Mouse (Mus musculus) limb, embryonic 13.5 days (tissue): Measurements from ENCODE around the gene Xrra1. TPM values are rescaled to one million over a fixed set of nuclear protein-coding genes. Genes with fewer than 3 reads are reported as not detected.

Experiments used
- ATAC-seq: fragments of 200-750 bp; cut with Nextera tagmentation; 2 replicates; pipeline ENCODE4 v1.8.0; 2017; ENCODE audit warnings: low read depth, moderate number of reproducible peaks, moderate TSS enrichment; ENCODE audit not compliant: low FRiP score
- H3K27ac ChIP-seq: fragments of 300-500 bp; sonication (generic); 2 replicates; pipeline ENCODE4 v1.5.1; 2015; ENCODE audit warnings: inconsistent platforms, mild to moderate bottlenecking, moderate library complexity
- H3K27me3 ChIP-seq: fragments of 300-500 bp; sonication (generic); 2 replicates; pipeline ENCODE4 v1.6.1; 2015; ENCODE audit warnings: mild to moderate bottlenecking, inconsistent platforms
- H3K36me3 ChIP-seq: fragments of 300-500 bp; sonication (generic); 2 replicates; pipeline ENCODE4 v1.6.1; 2015; ENCODE audit warnings: inconsistent platforms, mild to moderate bottlenecking, moderate library complexity
- H3K4me1 ChIP-seq: fragments of 300-500 bp; sonication (generic); 2 replicates; pipeline ENCODE4 v1.6.1; 2015; ENCODE audit warnings: inconsistent platforms
- H3K4me2 ChIP-seq: fragments of 300-500 bp; sonication (generic); replicated peaks from 2 replicates; pipeline ENCODE4 v1.6.1; 2015; ENCODE audit warnings: inconsistent platforms, mild to moderate bottlenecking, moderate library complexity
- H3K4me3 ChIP-seq: fragments of 300-500 bp; sonication (generic); 2 replicates; pipeline ENCODE4 v1.5.1; 2015; ENCODE audit warnings: moderate library complexity, mild to moderate bottlenecking, inconsistent platforms
- H3K9ac ChIP-seq: fragments of 300-500 bp; sonication (generic); 2 replicates; pipeline ENCODE4 v1.6.1; 2015; ENCODE audit warnings: mild to moderate bottlenecking, inconsistent platforms
- H3K9me3 ChIP-seq: fragments of 300-500 bp; sonication (generic); 2 replicates; pipeline ENCODE4 v1.6.1; 2016; ENCODE audit warnings: inconsistent platforms
- WGBS: fragments of 180-500 bp; shearing (Covaris S2); methylation state at CpG from one replicate; pipeline ENCODE4 v1.1.7; 2015; 5-methylcytosine and 5-hydroxymethylcytosine counted together
- polyA plus RNA-seq: library from polyadenylated mRNA; unstranded; fragments of >200 nt; fragmentation: Nextera tagmentation; extraction: Ambion mirVana; gene quantifications from 2 replicates; pipeline ENCODE4 v1.2.1, GENCODE M21; 2015

Gene Xrra1
- polyA plus RNA-seq, 1 experiment from 2014 or later, result 0.27 TPM

DNA sequence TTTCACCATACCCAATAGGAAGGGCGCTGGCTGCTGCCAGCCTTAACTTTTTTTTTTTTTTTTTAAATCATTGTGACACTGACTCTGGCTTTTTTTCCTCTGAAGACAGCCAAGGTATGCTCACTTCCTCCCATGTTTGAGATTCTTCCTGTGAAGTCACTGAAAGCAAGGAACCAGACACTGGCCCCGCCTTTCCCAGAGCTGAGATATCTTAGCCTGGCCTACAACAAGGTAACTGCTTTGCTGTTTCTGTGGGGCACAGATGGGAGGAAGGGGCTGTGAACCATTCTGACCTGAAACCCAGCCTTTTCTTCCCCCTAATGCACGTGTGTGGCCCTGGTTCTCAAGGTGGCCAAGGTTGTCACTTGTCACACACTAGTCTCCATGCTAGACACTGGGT, 47.4 kb downstream of the Xrra1 start:
- Histone ChIP-seq H3K4me3 (no peak overlapping the region), H3K9me3 (0 out of 2 replicates have a peak, but pooled peaks cover 4% of the 10 kb centered on the region), H3K4me1 (peaks cover 8% of the 10 kb centered on the region), H3K27ac (no peak overlapping the region), H3K27me3 (no peaks in the 10 kb centered on the region), H3K36me3 (no peaks in the 10 kb centered on the region), H3K9ac (no peak overlapping the region), H3K4me2 (no peak overlapping the region)
- ATAC-seq, result no peak
- WGBS, result 87% methylated on average over 3 of the region's 3 CpGs

DNA sequence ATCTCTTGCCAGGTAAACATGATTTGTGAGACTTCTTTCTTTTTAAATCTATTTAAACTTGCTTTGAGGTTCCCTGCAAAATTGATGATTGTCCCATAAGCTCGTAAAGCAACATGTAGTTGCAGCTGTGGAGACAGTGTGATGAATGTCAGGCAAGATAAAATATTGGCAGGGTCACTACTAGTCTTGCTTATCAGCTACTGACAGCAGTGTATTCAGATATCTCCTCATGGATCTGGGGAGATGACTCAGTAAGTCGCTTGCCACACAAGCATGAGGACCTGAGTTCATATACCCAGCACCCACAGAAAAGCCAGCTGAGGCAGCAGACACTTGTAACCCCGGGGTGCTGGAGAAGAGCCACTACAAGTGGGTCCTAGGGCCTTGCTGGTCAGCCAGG, 48.5 kb downstream of the Xrra1 start:
- no peak overlapping the region for H3K27ac ChIP-seq
- no peaks in the 10 kb centered on the region for H3K36me3 ChIP-seq
- no peaks in the 10 kb centered on the region for H3K27me3 ChIP-seq
- no peak overlapping the region for H3K4me2 ChIP-seq
- H3K9ac ChIP-seq, result no peak overlapping the region
- 76% methylated on average over 3 of the region's 3 CpGs for WGBS
- peaks cover 8% of the 10 kb centered on the region for H3K4me1 ChIP-seq
- no peak for ATAC-seq
- 0 out of 2 replicates have a peak, but pooled peaks cover 4% of the 10 kb centered on the region for H3K9me3 ChIP-seq
- H3K4me3 ChIP-seq, result no peak overlapping the region

DNA sequence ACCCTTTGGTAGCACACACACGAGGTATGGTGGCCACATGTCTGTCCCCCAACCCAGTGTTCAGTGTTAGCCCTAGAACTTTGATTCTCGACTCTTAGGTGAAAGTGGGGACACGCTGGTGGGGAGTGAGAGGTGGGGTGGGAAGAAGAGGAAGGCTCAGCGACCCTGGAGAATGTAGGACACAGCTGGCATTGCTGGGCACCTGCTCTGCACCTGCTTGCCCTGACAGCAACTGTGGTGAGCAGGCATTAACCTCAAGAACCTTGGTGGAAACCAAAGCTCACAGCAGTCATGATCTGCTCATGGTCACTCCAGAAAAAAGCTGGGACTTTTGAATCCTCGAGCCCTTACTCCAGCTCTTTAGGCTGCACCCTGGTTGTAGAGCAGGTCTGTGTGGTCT, 52.1 kb downstream of the Xrra1 start:
- no peak overlapping the region for H3K4me3 ChIP-seq
- no peak overlapping the region for H3K9ac ChIP-seq
- peaks cover 10% of the 10 kb centered on the region for H3K27me3 ChIP-seq
- no peaks in the 10 kb centered on the region for H3K36me3 ChIP-seq
- 0 out of 2 replicates have a peak, but pooled peaks cover 4% of the 10 kb centered on the region for H3K9me3 ChIP-seq
- H3K4me2 ChIP-seq, result no peak overlapping the region
- peaks cover 3% of the 10 kb centered on the region; the same call in 1 of the 2 replicates for H3K4me1 ChIP-seq
- H3K27ac ChIP-seq, result no peak overlapping the region
- ATAC-seq, result no peak
- WGBS, result 77% methylated on average over 5 of the region's 5 CpGs

DNA sequence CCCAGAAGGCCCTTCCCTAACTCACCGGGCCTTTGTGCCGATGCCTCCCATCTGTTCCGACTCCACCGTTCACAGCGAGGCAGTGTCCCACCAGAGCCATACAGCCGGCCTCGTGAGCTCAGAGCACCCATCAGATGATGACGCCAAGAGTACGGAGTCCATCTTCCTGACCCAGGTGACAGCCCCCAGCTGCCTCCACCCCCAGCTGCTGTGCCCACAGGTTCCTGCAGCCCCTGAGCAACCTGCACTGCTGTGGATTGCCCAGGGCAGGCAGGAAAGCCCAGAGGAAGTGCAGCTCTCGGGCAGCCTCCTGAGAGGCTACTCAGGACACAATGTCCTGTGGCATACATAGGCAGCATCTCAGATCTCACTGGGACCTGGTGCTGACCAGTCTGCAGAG, 55.4 kb downstream of the Xrra1 start:
- Histone ChIP-seq H3K9me3 (0 out of 2 replicates have a peak, but pooled peaks cover 4% of the 10 kb centered on the region), H3K4me1 (peaks cover 23% of the 10 kb centered on the region), H3K4me3 (no peak overlapping the region), H3K27me3 (peaks cover 43% of the 10 kb centered on the region), H3K9ac (no peak overlapping the region), H3K36me3 (0 out of 2 replicates have a peak, but pooled peaks cover 4% of the 10 kb centered on the region), H3K27ac (no peak overlapping the region), H3K4me2 (no peak overlapping the region)
- ATAC-seq, result no peak
- WGBS, result 86% methylated on average over 10 of the region's 10 CpGs

DNA sequence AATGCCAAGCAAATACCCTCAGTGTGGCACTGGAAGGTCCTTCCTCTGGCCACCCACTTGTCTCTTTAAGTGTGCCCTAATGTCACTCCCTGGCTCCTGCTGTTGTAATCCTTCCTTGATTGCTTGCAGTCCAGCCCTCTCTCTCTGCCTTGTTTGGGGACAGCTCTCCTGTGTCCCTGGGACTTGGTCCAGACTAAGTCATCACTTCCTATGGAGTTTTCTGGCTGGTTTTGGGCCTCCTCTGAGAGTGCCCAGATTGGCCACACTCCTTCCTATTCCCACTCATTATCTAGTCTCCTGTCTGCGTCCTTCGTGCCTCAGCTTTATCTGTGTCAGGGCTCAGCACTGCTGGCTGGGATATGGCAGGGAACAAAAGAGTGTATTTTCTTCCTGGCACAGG, 56.6 kb downstream of the Xrra1 start:
- no peak for ATAC-seq
- WGBS, result 88% methylated on average over 2 of the region's 2 CpGs
- H3K9me3 ChIP-seq, result 0 out of 2 replicates have a peak, but pooled peaks cover 2% of the 10 kb centered on the region
- H3K36me3 ChIP-seq, result peaks cover 16% of the 10 kb centered on the region
- no peak overlapping the region for H3K4me2 ChIP-seq
- H3K27me3 ChIP-seq, result peaks cover 46% of the 10 kb centered on the region
- H3K4me1 ChIP-seq, result peaks cover 23% of the 10 kb centered on the region
- H3K27ac ChIP-seq, result no peak overlapping the region
- no peak overlapping the region for H3K9ac ChIP-seq
- H3K4me3 ChIP-seq, result no peak overlapping the region

DNA sequence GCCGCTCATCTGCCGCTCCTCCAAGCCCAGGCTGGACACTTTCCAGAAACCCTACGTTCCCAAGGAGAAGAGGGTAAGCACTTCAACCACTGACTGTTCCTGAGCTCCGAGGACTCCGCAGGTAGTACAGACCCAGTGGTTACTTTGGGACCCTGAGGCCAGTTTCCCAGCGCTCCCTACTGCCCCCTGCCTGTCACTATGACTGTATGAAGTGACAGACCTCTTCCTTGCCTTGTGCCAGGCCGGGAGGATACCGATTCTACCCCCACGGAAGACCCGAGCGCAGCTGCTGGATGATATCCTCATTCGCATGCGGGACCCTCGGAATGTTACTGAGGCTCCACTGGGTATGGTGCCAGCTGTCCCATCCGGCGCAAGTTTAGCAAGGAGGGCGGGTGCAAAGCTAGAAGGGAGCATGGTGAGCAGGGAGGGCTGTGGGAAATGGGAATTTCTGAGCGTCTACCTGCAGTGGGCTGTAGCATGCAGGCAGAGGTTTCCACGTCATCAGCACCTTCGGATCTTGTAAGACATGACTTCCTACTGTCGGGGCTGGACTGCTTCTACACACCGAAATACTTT, 57.9 kb downstream of the Xrra1 start:
- Histone ChIP-seq H3K27me3 (peaks cover 46% of the 10 kb centered on the region), H3K4me1 (peaks cover 23% of the 10 kb centered on the region), H3K4me2 (peak overlapping the region; percentile 86), H3K9ac (peak overlapping the region; percentile 69), H3K9me3 (no peaks in the 10 kb centered on the region), H3K27ac (no peak overlapping the region), H3K4me3 (peak overlapping the region; percentile 44), H3K36me3 (peaks cover 26% of the 10 kb centered on the region)
- 9% methylated on average over 22 of the region's 22 CpGs for WGBS
- peak; percentile 60 for ATAC-seq

DNA sequence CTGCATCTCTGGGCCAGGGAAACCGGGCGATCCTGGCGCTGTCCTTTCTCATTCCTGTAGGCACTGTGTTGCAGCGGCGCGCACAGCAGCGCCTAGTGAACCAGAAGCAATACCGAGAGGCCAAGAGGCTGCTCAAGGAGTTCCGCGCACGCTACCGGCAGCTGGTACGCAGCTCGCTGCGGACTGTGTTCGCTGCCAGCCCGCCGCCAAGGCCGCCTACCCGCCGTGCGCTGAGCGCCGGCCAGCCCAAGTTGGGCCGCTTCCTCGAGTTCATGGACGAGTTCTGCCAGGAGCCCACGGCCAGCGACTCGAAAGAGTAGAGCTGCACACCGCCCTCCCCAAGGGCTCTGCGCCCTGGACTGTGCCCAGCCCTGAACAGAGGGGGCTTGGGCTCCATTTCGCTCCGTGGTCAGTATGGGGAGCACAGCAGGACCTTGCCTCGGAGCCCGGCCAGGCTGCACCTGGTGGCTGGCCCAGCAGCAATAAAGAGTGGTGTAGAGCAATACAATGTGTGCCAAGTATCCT, 58.5 kb downstream of the Xrra1 start:
- H3K27me3 ChIP-seq, result peaks cover 46% of the 10 kb centered on the region
- peak; percentile 16; the same call in 1 of the 2 replicates for ATAC-seq

DNA sequence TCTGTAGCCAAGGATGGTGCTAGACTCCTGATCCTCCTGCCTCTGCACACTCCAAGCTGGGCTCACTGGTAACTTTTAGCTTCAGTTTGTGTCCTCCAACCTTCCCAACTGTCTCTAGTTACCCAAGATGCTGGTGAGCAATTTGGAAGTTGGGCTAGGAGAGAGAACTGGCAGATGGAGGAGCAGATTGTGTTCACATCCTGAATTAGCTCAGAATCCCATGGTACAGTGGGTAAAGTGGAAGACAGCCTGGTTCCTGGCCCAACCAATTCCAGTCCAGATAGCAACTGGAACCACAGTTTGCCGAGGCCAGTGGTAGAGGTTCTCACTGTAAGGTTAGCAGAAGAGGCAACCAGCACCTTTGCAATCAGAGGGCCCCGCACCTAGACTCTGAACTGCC, 60.2 kb downstream of the Xrra1 start:
- Histone ChIP-seq H3K4me1 (peaks cover 20% of the 10 kb centered on the region), H3K9me3 (no peaks in the 10 kb centered on the region), H3K4me3 (no peak overlapping the region), H3K4me2 (no peak overlapping the region), H3K27me3 (peaks cover 46% of the 10 kb centered on the region), H3K9ac (no peak overlapping the region), H3K36me3 (peaks cover 43% of the 10 kb centered on the region), H3K27ac (no peak overlapping the region)
- WGBS, result 95% methylated on average over 2 of the region's 2 CpGs
- ATAC-seq, result no peak

More for the DNA sequence above, 58.5 kb downstream of the Xrra1 start:
- H3K36me3 ChIP-seq, result peaks cover 27% of the 10 kb centered on the region
- no peaks in the 10 kb centered on the region for H3K9me3 ChIP-seq
- H3K4me3 ChIP-seq, result peak overlapping the region; percentile 44
- H3K4me1 ChIP-seq, result peaks cover 23% of the 10 kb centered on the region
- H3K4me2 ChIP-seq, result peak overlapping the region; percentile 86
- peak overlapping the region; percentile 69 for H3K9ac ChIP-seq
- WGBS, result 1% methylated on average over 35 of the region's 36 CpGs
- no peak overlapping the region for H3K27ac ChIP-seq

DNA sequence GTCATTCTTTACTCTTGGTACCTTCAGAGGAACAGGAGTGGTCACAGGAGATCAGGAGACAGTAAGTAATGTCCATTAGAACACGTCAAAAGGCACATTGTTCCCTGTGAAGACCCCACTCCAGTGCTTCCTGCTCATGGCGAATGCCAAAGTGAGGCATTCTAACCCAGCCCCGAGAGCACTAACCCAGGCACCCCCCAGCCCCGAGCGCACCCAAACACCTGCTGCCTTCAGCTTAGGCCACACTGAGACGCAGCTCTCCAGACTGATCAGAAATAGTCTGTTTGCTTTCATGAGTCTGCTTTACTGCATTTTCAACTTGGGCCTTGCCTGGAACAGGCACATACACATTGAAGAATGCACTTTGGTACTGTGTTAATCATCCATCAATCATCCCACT, 61.1 kb downstream of the Xrra1 start:
- H3K4me3 ChIP-seq, result no peak overlapping the region
- H3K4me1 ChIP-seq, result peaks cover 20% of the 10 kb centered on the region
- 94% methylated on average over 6 of the region's 6 CpGs for WGBS
- H3K9me3 ChIP-seq, result no peaks in the 10 kb centered on the region
- no peak overlapping the region for H3K27ac ChIP-seq
- H3K9ac ChIP-seq, result no peak overlapping the region
- no peak overlapping the region for H3K4me2 ChIP-seq
- peaks cover 43% of the 10 kb centered on the region for H3K27me3 ChIP-seq
- H3K36me3 ChIP-seq, result peaks cover 51% of the 10 kb centered on the region
- ATAC-seq, result no peak

DNA sequence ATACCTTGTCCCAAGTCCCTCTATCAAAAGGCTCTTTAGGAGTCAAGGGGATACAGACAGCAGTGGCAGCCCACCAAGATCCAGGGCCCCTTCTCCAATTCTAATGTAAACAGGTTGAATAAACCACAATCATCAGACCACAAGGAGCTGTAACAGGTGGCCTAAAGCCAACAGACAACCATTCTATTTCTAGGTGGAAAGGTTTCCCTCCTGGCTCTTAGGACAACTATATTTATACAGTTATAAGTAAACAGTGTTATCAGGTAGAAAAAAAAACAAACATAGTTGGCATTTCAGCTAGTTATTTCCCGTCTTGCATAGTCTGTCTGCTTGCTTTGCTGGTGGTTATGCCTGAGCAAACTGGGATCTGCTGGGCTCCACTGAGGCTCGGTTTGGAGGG, 61.5 kb downstream of the Xrra1 start:
- peaks cover 56% of the 10 kb centered on the region for H3K36me3 ChIP-seq
- H3K4me3 ChIP-seq, result no peak overlapping the region
- H3K4me2 ChIP-seq, result no peak overlapping the region
- WGBS, result 89% methylated on average over 2 of the region's 2 CpGs
- peaks cover 42% of the 10 kb centered on the region for H3K27me3 ChIP-seq
- H3K9ac ChIP-seq, result no peak overlapping the region
- H3K9me3 ChIP-seq, result no peaks in the 10 kb centered on the region
- peaks cover 20% of the 10 kb centered on the region for H3K4me1 ChIP-seq
- no peak overlapping the region for H3K27ac ChIP-seq
- ATAC-seq, result no peak

DNA sequence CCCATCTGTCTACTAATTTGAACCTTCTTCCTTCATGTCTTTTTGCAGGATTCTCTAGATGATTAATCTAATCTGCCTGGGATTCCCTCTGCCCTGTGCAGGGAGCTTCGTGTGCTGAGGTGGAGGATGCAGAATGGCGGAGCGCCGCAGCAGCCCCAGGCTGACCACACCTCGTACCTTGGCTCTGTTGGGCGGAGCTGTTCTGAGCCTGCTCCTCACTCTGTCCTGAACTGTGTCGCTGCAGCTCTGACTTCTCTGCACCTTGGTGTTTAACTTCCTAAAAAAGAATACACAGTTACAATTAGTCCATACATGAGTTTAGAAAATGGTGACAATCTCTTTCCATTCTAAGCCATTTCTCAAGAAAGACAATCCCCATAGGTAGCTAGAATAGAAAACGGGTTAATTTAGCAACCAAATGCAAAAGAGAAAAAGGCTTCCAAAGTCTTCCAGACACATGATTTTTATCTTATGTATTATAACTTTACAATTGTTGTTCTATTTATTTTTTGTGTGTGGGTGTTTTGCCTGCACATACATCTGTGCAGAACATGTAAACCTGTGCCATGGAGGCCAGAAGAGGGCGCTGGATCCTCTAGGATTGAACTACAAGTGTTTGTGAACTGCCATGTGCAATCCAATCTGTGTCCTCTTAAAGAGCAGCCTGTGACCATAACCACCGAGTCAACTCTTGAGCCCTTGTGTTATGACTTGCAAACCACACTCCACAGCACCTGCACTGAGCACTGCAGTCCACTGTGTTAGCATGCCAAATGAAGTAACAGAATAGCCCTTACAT, 68.2 kb downstream of the Xrra1 start:
- Histone ChIP-seq H3K27ac (no peak overlapping the region), H3K4me3 (no peak overlapping the region), H3K4me2 (no peak overlapping the region), H3K9ac (no peak overlapping the region), H3K4me1 (no peaks in the 10 kb centered on the region), H3K9me3 (no peaks in the 10 kb centered on the region), H3K36me3 (peaks cover 68% of the 10 kb centered on the region), H3K27me3 (no peaks in the 10 kb centered on the region)
- WGBS, result 75% methylated on average over 10 of the region's 10 CpGs
- ATAC-seq, result peak; percentile 40; the same call in 1 of the 2 replicates

DNA sequence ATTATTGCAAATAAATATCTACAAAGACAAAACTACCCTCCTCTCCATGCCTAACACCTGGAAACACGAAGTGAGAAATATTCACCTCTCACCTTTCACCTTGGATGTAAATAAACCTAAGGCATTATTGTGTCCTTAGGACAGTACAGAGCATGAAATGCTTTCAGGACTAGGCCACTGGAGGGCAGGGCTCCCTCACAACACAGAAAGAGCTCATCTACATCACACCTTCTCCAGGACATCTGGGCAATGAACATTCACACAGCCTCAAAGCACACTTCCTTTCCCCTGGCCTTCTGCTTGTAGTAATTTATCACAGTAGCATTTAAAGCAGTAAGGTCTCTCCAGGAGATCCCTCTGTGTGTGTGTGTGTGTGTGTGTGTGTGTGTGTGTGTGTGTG, 76.8 kb downstream of the Xrra1 start:
- Histone ChIP-seq H3K9me3 (no peaks in the 10 kb centered on the region), H3K4me2 (no peak overlapping the region), H3K4me3 (no peak overlapping the region), H3K27ac (no peak overlapping the region), H3K27me3 (no peaks in the 10 kb centered on the region), H3K36me3 (peaks cover 81% of the 10 kb centered on the region), H3K9ac (no peak overlapping the region), H3K4me1 (no peaks in the 10 kb centered on the region)
- no peak for ATAC-seq
- WGBS, result 73% methylated on average over 1 of the region's 1 CpGs
